Mouse (Mus musculus): ENCODE measurements around the gene Klhl31.

GRCm38 (mm10) chr9:77602302-77603266 lies 33.7 kb upstream of the Klhl31 start:
- no peak for TF ChIP-seq CTCF (IDR thresholded peaks at IDR 0.05; ENCODE audit: extremely low read depth, insufficient read depth, low read length)
- TF ChIP-seq POLR2A (IDR thresholded peaks at IDR 0.05; ENCODE audit: extremely low read depth, insufficient read depth, low read length) = no peak

All from cortical plate, adult 2 months (tissue).